Mouse (Mus musculus) lung, postnatal 14 days (tissue): ENCODE results near the gene Elf4.

Experiments
- DNase-seq: peaks from one replicate; pipeline ENCODE4 v3.0.0; 2021

Elf4 gene

GRCm38 (mm10) chrX:48365836-48366577, 96.9 kb downstream of the Elf4 start:
- no peak for DNase-seq
